Mouse (Mus musculus) MEL (cell line): ENCODE measurements around the gene Izumo4. TPM values are rescaled to one million over a fixed set of nuclear protein-coding genes. Genes with fewer than 3 reads are reported as not detected.

Experiments used
- DNase-seq: peaks from one replicate; pipeline ENCODE4 v3.0.0; 2011; ENCODE audit warnings: low read depth, low spot score
- H3K27ac ChIP-seq: 2 replicates; pipeline ENCODE4 v1.5.1; 2012; ENCODE audit warnings: low read depth, mild to moderate bottlenecking, control low read depth, low read length, moderate library complexity; ENCODE audit not compliant: control insufficient read depth
- H3K27me3 ChIP-seq, 2 experiments: fragments of 150-350 bp in 1 of 2; sonication (generic) in 1 of 2; 2 replicates each; pipeline ENCODE4 v1.6.1; 2012; ENCODE audit warnings: low read length in 2 of 2, mild to moderate bottlenecking in 2 of 2, improper control_type of control experiment in 1 of 2, moderate library complexity in 1 of 2; ENCODE audit not compliant: insufficient read depth in 2 of 2, control insufficient read depth in 1 of 2
- H3K36me3 ChIP-seq, 2 experiments: 2 replicates each; pipeline ENCODE4 v1.6.1; 2012 to 2014; ENCODE audit warnings: low read length in 2 of 2, improper control_type of control experiment in 1 of 2, inconsistent platforms in 1 of 2, mild to moderate bottlenecking in 1 of 2; ENCODE audit not compliant: insufficient read depth in 2 of 2, control insufficient read depth in 1 of 2
- H3K4me1 ChIP-seq, 2 experiments: fragments of 150-350 bp in 1 of 2; sonication (generic) in 1 of 2; 2 replicates each; pipeline ENCODE4 v1.6.1; 2012; ENCODE audit warnings: low read length in 2 of 2, improper control_type of control experiment in 1 of 2, mild to moderate bottlenecking in 1 of 2; ENCODE audit not compliant: insufficient read depth in 2 of 2, control insufficient read depth in 1 of 2
- H3K4me3 ChIP-seq, 2 experiments: fragments of 150-350 bp in 1 of 2; sonication (generic) in 1 of 2; 2 replicates each; pipeline ENCODE4 v1.5.1; 2012; ENCODE audit warnings: low read depth in 2 of 2, low read length in 2 of 2, mild to moderate bottlenecking in 2 of 2, moderate library complexity in 2 of 2, control low read depth in 1 of 2, improper control_type of control experiment in 1 of 2; ENCODE audit not compliant: control insufficient read depth in 1 of 2, insufficient read depth in 1 of 2
- H3K79me2 ChIP-seq: 2 replicates; pipeline ENCODE4 v1.6.1; 2012; ENCODE audit warnings: mild to moderate bottlenecking, low read length, moderate library complexity; ENCODE audit not compliant: control insufficient read depth, poor library complexity, insufficient read depth
- H3K9ac ChIP-seq: 2 replicates; pipeline ENCODE4 v1.6.1; 2012; ENCODE audit warnings: low read depth, mild to moderate bottlenecking, control low read depth, low read length, moderate library complexity; ENCODE audit not compliant: control insufficient read depth, poor library complexity, severe bottlenecking
- H3K9me3 ChIP-seq: fragments of 150-350 bp; sonication (generic); replicated peaks from 2 replicates; pipeline ENCODE4 v1.6.1; 2012; ENCODE audit warnings: mild to moderate bottlenecking, low read length, improper control_type of control experiment, moderate library complexity; ENCODE audit not compliant: insufficient read depth
- CHD1 ChIP-seq: IDR thresholded peaks from 2 replicates; pipeline ENCODE4 v1.6.1; 2012; ENCODE audit warnings: low read depth, mild to moderate bottlenecking, inconsistent platforms, low read length, improper control_type of control experiment
- E2F4 ChIP-seq: IDR thresholded peaks from 2 replicates; pipeline ENCODE4 v1.6.1; 2011; ENCODE audit warnings: low read depth, low read length, improper control_type of control experiment, borderline replicate concordance
- ELF1 ChIP-seq: IDR thresholded peaks from 2 replicates; pipeline ENCODE4 v1.6.1; 2014; ENCODE audit warnings: low read depth, mild to moderate bottlenecking, inconsistent platforms, low read length, improper control_type of control experiment, moderate library complexity
- EP300 ChIP-seq, 2 experiments: IDR thresholded peaks; 2 replicates each; pipeline ENCODE4 v1.6.1; 2011; ENCODE audit warnings: improper control_type of control experiment in 2 of 2, low read length in 2 of 2, low read depth in 1 of 2, mild to moderate bottlenecking in 1 of 2
- ETS1 ChIP-seq: IDR thresholded peaks from 2 replicates; pipeline ENCODE4 v1.6.1; 2012; ENCODE audit warnings: low read depth, mild to moderate bottlenecking, inconsistent platforms, low read length, improper control_type of control experiment, moderate library complexity
- GATA1 ChIP-seq: IDR thresholded peaks from 2 replicates; pipeline ENCODE4 v1.6.1; 2011; ENCODE audit warnings: low read depth, low read length, improper control_type of control experiment
- JUND ChIP-seq: IDR thresholded peaks from 2 replicates; pipeline ENCODE4 v1.6.1; 2011; ENCODE audit warnings: low read depth, mild to moderate bottlenecking, improper control_type of control experiment, low read length
- KAT2A ChIP-seq: conservative IDR thresholded peaks from 2 replicates; pipeline ENCODE4 v1.6.1; 2012; ENCODE audit warnings: low read depth, low read length, improper control_type of control experiment, inconsistent platforms
- MAZ ChIP-seq: IDR thresholded peaks from 2 replicates; pipeline ENCODE4 v1.6.1; 2012; ENCODE audit warnings: low read depth, mild to moderate bottlenecking, inconsistent platforms, low read length, improper control_type of control experiment
- MYB ChIP-seq: IDR thresholded peaks from 2 replicates; pipeline ENCODE4 v1.6.1; 2011; ENCODE audit warnings: mild to moderate bottlenecking, low read depth, low read length, improper control_type of control experiment
- MYC ChIP-seq: IDR thresholded peaks from 2 replicates; pipeline ENCODE4 v1.6.1; 2011; ENCODE audit warnings: low read depth, mild to moderate bottlenecking, low read length, improper control_type of control experiment, moderate library complexity
- NELFE ChIP-seq: IDR thresholded peaks from 2 replicates; pipeline ENCODE4 v1.6.1; 2011; ENCODE audit warnings: low read depth, low read length, improper control_type of control experiment
- NRF1 ChIP-seq: IDR thresholded peaks from 2 replicates; pipeline ENCODE4 v1.6.1; 2014; ENCODE audit warnings: low read depth, mild to moderate bottlenecking, inconsistent platforms, low read length, improper control_type of control experiment, moderate library complexity; ENCODE audit not compliant: poor library complexity, insufficient read depth, severe bottlenecking
- POLR2AphosphoS2 ChIP-seq: IDR thresholded peaks from 2 replicates; pipeline ENCODE4 v1.6.1; 2011; ENCODE audit warnings: low read length, improper control_type of control experiment
- POLR2AphosphoS5 ChIP-seq: IDR thresholded peaks from 2 replicates; pipeline ENCODE4 v1.6.1; 2012; ENCODE audit warnings: low read depth, borderline replicate concordance, mild to moderate bottlenecking, inconsistent platforms, low read length, moderate library complexity, mixed read lengths
- RAD21 ChIP-seq: IDR thresholded peaks from 2 replicates; pipeline ENCODE4 v1.6.1; 2011; ENCODE audit warnings: mild to moderate bottlenecking, low read depth, low read length, improper control_type of control experiment
- RCOR1 ChIP-seq: IDR thresholded peaks from 2 replicates; pipeline ENCODE4 v1.6.1; 2012; ENCODE audit warnings: low read depth, mild to moderate bottlenecking, inconsistent platforms, low read length, improper control_type of control experiment
- TAL1 ChIP-seq: IDR thresholded peaks from 2 replicates; pipeline ENCODE4 v1.6.1; 2012; ENCODE audit warnings: mild to moderate bottlenecking, inconsistent platforms, low read length, moderate library complexity, mixed read lengths
- TBP ChIP-seq: IDR thresholded peaks from 2 replicates; pipeline ENCODE4 v1.8.0; 2011; ENCODE audit warnings: low read depth, low read length, improper control_type of control experiment
- TCF12 ChIP-seq: IDR thresholded peaks from 2 replicates; pipeline ENCODE4 v1.6.1; 2014; ENCODE audit warnings: low read depth, mild to moderate bottlenecking, inconsistent platforms, low read length, improper control_type of control experiment, moderate library complexity
- UBTF ChIP-seq: IDR thresholded peaks from 2 replicates; pipeline ENCODE4 v1.6.1; 2012; ENCODE audit warnings: low read depth, mild to moderate bottlenecking, inconsistent platforms, low read length, improper control_type of control experiment, moderate library complexity, borderline replicate concordance; ENCODE audit not compliant: insufficient read depth
- USF1 ChIP-seq: IDR thresholded peaks from 2 replicates; pipeline ENCODE4 v1.6.1; 2014; ENCODE audit warnings: low read depth, mild to moderate bottlenecking, inconsistent platforms, low read length, improper control_type of control experiment, moderate library complexity
- ZC3H11A ChIP-seq: IDR thresholded peaks from 2 replicates; pipeline ENCODE4 v1.6.1; 2012; ENCODE audit warnings: low read depth, mild to moderate bottlenecking, inconsistent platforms, low read length, improper control_type of control experiment
- ZMIZ1 ChIP-seq: IDR thresholded peaks from 2 replicates; pipeline ENCODE4 v1.6.1; 2012; ENCODE audit warnings: low read depth, mild to moderate bottlenecking, inconsistent platforms, low read length, improper control_type of control experiment, moderate library complexity
- polyA plus RNA-seq, 2 experiments: library from polyadenylated mRNA; stranded (reverse) in 1 of 2; unstranded in 1 of 2; fragments of >175 nt in 1 of 2; fragments of >200 nt in 1 of 2; gene quantifications; 2 replicates each; pipeline versions ENCODE4 v1.2.1 to v1.2.4; 2012; ENCODE audit warnings: low replicate concordance in 2 of 2, low read depth in 1 of 2; ENCODE audit not compliant: insufficient read length in 2 of 2, insufficient read depth in 1 of 2, missing spikeins in 1 of 2
- total RNA-seq: library from RNA; depleted of rRNA; stranded (reverse); fragments of 300-350 nt; gene quantifications from 2 replicates; pipeline ENCODE4 v1.2.3, GENCODE M21; 2012

Izumo4 gene
- total and polyA plus RNA-seq, 3 experiments: 1.0 to 3.8 TPM; not detected in 1

DNA sequence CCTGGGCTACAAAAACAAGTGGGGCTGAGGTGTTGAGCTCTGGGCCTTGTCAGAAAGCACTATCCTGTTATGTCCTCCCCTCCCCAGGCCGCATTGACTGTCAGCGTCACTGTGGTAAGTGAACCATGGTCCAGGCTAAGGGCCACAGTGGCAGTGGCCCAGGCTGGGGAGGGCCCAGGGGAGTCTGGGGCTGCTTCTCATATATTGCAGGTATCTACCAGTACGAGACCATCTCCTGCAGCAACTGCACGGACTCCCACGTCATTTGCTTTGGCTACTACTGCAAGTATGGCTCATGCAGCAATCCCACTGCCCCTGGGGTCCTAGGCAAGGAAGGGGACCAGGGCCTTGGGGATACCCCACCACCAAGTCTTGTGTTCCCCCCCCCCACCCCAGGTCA lies 1.7 kb downstream of the Izumo4 start:
- Histone ChIP-seq H3K79me2 (peaks cover 4% of the 10 kb centered on the region), H3K4me1 (peaks cover 12 to 24% of the 10 kb centered on the region in 2 experiments), H3K4me3 (peak overlapping the region in 1 of 2 experiments; percentile 60; a peak in 3 of 4 replicates), H3K27me3 (no peaks in the 10 kb centered on the region), H3K36me3 (peaks cover 0 to 17% of the 10 kb centered on the region in 2 experiments; a peak in 2 of 4 replicates), H3K27ac (no peak overlapping the region), H3K9me3 (no peaks in the 10 kb centered on the region), H3K9ac (no peak overlapping the region)
- no peak for DNase-seq
- no peak for TF ChIP-seq ZC3H11A

GRCm38 (mm10) chr10:80704418-80704817 lies 2.4 kb downstream of the Izumo4 start:
- Histone ChIP-seq H3K27ac (no peak overlapping the region), H3K4me1 (peaks cover 11 to 23% of the 10 kb centered on the region in 2 experiments), H3K4me3 (no peak overlapping the region), H3K9me3 (no peaks in the 10 kb centered on the region), H3K9ac (no peak overlapping the region), H3K36me3 (peaks cover 2 to 13% of the 10 kb centered on the region in 2 experiments; a peak in 2 of 4 replicates), H3K27me3 (no peaks in the 10 kb centered on the region), H3K79me2 (peaks cover 4% of the 10 kb centered on the region)
- TF ChIP-seq NRF1 (no peak), TAL1 (no peak), MYC (no peak), ELF1 (no peak), JUND (no peak), ZC3H11A (no peak), E2F4 (no peak), RAD21 (no peak), NELFE (no peak), UBTF (no peak), RCOR1 (no peak), POLR2AphosphoS5 (no peak), MYB (no peak), ZMIZ1 (no peak), USF1 (no peak)
- no peak for DNase-seq

DNA sequence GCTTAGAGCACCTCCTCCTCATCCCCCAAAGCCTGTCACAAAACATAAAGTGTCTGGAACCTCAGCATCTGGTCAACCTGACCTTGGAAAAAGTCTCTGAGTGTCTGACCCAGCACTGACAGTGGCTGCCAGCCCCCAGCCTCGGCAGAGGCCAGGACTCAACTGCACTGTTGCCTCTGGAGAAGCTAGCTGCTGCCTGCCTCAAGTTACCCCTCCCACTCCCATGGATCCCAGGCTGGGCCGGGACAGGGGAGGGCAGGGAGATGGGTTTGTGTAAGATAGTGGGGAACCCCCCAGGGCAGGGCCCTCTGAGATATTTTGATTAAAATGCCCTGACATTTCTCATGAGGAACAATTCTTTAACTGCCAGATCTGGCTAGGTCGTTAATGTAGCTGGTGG lies 3.0 kb downstream of the Izumo4 start:
- no peak for DNase-seq
- Histone ChIP-seq H3K79me2 (peaks cover 4% of the 10 kb centered on the region), H3K4me1 (peaks cover 7 to 19% of the 10 kb centered on the region in 2 experiments), H3K4me3 (no peak overlapping the region), H3K9me3 (no peaks in the 10 kb centered on the region), H3K27me3 (no peaks in the 10 kb centered on the region), H3K36me3 (peaks cover 2 to 11% of the 10 kb centered on the region in 2 experiments; a peak in 2 of 4 replicates), H3K27ac (no peak overlapping the region), H3K9ac (no peak overlapping the region)
- TF ChIP-seq TAL1 (no peak), ETS1 (no peak), NELFE (no peak), GATA1 (no peak), EP300 (IDR thresholded peaks at IDR 0.05; ENCODE audit: low read depth in 1 of 2, low read length in 2 of 2) (no peak), POLR2AphosphoS2 (no peak), E2F4 (no peak), RCOR1 (no peak), RAD21 (no peak), ZC3H11A (no peak), TCF12 (no peak), CHD1 (no peak), MAZ (no peak), TBP (no peak), KAT2A (no peak)
